Mouse (Mus musculus) central nervous system, embryonic 14 days (tissue): ENCODE measurements around the gene Pycard. TPM values are rescaled to one million over a fixed set of nuclear protein-coding genes. Genes with fewer than 3 reads are reported as not detected.

Source experiments
- polyA plus RNA-seq: library from polyadenylated mRNA; depleted of rRNA; stranded (reverse); fragments of >200 nt; gene quantifications from 2 replicates; pipeline ENCODE4 v1.2.3, GENCODE M21; 2012; rRNA removed

Gene Pycard
- 7.0 and 10.3 TPM in 2 replicates for polyA plus RNA-seq

DNA sequence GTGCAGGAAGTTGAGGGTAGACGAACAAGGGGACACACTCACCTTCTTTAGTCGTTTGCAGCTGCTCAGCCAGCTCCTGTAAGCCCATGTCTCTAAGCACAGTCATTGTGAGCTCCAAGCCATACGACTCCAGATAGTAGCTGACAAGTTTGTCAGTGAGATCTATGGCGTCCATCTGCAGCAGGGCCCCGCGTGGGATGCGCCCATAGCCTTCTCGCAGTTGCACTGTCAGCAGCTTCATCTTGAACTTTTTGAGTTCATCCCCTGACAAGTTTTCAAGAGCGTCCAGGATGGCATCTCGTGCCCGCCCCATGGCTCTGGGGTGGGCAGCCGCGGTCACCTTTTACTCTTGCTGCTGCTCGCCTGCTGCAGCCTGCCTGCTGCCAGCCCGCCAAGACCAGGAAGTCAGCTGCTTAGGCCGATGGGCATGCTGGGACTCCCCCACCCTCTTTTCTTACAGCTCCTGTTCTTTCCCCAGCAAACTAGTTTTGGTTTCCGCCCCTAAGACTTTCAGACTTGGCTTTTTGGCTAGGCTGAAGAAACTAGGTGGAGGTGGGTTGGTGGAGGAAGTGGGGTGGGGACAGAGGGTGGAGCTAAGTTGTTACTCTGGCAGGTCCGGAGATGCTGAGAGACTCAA, at the start of gene Pycard:
Gene Pycard (minus strand): TSS at position 527 of the 637 bp plus-strand sequence.

DNA sequence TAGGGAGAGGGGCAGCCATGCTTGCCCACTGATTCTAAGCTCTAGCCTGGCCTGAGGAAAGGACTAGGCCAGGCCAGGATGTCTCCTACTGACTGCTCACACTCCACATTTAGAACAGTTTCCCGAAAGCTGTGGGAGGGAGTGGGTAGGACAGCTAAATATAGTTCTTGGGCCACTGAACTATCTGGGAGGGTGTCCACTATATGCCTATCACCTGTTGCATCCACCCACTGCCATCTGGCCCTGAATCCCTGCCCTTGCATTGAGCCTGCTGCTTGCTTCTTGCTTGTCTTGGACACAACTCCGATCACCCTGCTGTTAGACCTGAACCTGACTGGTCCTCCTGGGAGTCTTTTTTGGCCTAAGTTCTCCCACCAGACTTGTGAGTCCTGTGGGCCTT, 10.0 kb upstream of the Pycard start, which contains the start of gene Trim72:
Gene Trim72 (plus strand): TSS at position 262 of the 400 bp plus-strand sequence.

GRCm38 (mm10) chr7:127967004-127967921, 26.4 kb downstream of the Pycard start, which contains the start of gene Fus:
Fus (plus strand) TSS chr7:127967457.

GRCm38 (mm10) chr7:127946470-127947023, 47.1 kb downstream of the Pycard start, which contains the start of gene Prss36:
Prss36 (minus strand) TSS chr7:127946725.

Other genes with a start within 250 kb of the Pycard start
- 131 and 136 TPM in 2 replicates for gene Fbxl19, start 249.3 kb downstream of the Pycard start, polyA plus RNA-seq
- gene Orai3, start 224.1 kb downstream of the Pycard start, polyA plus RNA-seq, result 8.2 and 10.4 TPM in 2 replicates
- gene Setd1a, start 217.2 kb downstream of the Pycard start, polyA plus RNA-seq, result 16.7 and 23.0 TPM in 2 replicates
- gene Gm49388, start 208.3 kb downstream of the Pycard start, polyA plus RNA-seq, result not detected in 2 replicates
- 15.0 and 18.8 TPM in 2 replicates for gene Hsd3b7, start 193.3 kb downstream of the Pycard start, polyA plus RNA-seq
- 55.6 and 78.3 TPM in 2 replicates for gene Stx4a, start 169.6 kb downstream of the Pycard start, polyA plus RNA-seq
- 82.8 and 97.6 TPM in 2 replicates for gene Stx1b, start 169.3 kb downstream of the Pycard start, polyA plus RNA-seq
- gene Zfp646, start 117.6 kb downstream of the Pycard start, polyA plus RNA-seq, result 23.8 and 25.2 TPM in 2 replicates
- 20.6 and 21.2 TPM in 2 replicates for gene Zfp668, start 117.0 kb downstream of the Pycard start, polyA plus RNA-seq
- 2.4 and 3.0 TPM in 2 replicates for gene Prss53, start 102.9 kb downstream of the Pycard start, polyA plus RNA-seq
- not detected in 2 replicates for gene Gm21974, start 98.4 kb downstream of the Pycard start, polyA plus RNA-seq
- 61.4 and 95.9 TPM in 2 replicates for gene Vkorc1, start 98.2 kb downstream of the Pycard start, polyA plus RNA-seq
- gene Bckdk, start 89.8 kb downstream of the Pycard start, polyA plus RNA-seq, result 54.7 and 59.0 TPM in 2 replicates
- 48.3 and 52.2 TPM in 2 replicates for gene Kat8, start 81.4 kb downstream of the Pycard start, polyA plus RNA-seq
- 0.20 and 2.6 TPM in 2 replicates for gene Prss8, start 63.8 kb downstream of the Pycard start, polyA plus RNA-seq
- 10.7 and 13.2 TPM in 2 replicates for gene Prss36, start 47.1 kb downstream of the Pycard start, polyA plus RNA-seq
- gene Fus, start 26.4 kb downstream of the Pycard start, polyA plus RNA-seq, result 779 and 808 TPM in 2 replicates
- 0.64 and 4.6 TPM in 2 replicates for gene Trim72, start 10.1 kb upstream of the Pycard start, polyA plus RNA-seq
- gene Itgam, start 68.8 kb upstream of the Pycard start, polyA plus RNA-seq, result 2.0 and 2.3 TPM in 2 replicates
- gene Gm49368, start 68.8 kb upstream of the Pycard start, polyA plus RNA-seq, result 0.01 and 0.05 TPM in 2 replicates
- 0.14 and 0.15 TPM in 2 replicates for gene Itgax, start 135.7 kb upstream of the Pycard start, polyA plus RNA-seq
- 0.04 TPM in 1 of 2 replicates, not detected in the other for gene Itgad, start 160.5 kb upstream of the Pycard start, polyA plus RNA-seq
- gene Cox6a2, start 212.5 kb upstream of the Pycard start, polyA plus RNA-seq, result 0.09 and 10.5 TPM in 2 replicates
- gene Armc5, start 243.5 kb upstream of the Pycard start, polyA plus RNA-seq, result 12.8 and 15.7 TPM in 2 replicates
- 3.0 and 3.6 TPM in 2 replicates for gene 9130023H24Rik, start 244.2 kb upstream of the Pycard start, polyA plus RNA-seq